Mouse (Mus musculus): ENCODE results near the gene Mtss1l.
A peak's percentile ranks its signal among the peaks of the same experiment; 100 is the strongest.

The Mtss1l gene

GRCm38 (mm10) chr8:110720685-110721598 is at the start of gene Mtss1l:
Mtss1l (plus strand) TSS chr8:110721476.
- DNase-seq (ENCODE audit: low spot score in 2 of 2): peak in 1 of 2 experiments; percentile 50

GRCm38 (mm10) chr8:110672133-110672532 is 49.1 kb upstream of the Mtss1l start:
- DNase-seq (ENCODE audit: low spot score in 2 of 2): no peak

GRCm38 (mm10) chr8:110673168-110673567 is 48.1 kb upstream of the Mtss1l start:
- no peak for DNase-seq (ENCODE audit: low spot score in 2 of 2)

GRCm38 (mm10) chr8:110674589-110674988 is 46.7 kb upstream of the Mtss1l start:
- no peak for DNase-seq (ENCODE audit: low spot score in 2 of 2)

GRCm38 (mm10) chr8:110676702-110677101 is 44.6 kb upstream of the Mtss1l start:
- DNase-seq (ENCODE audit: low spot score in 2 of 2): no peak

- no peak for DNase-seq (ENCODE audit: low spot score in 2 of 2)
Measured at GRCm38 (mm10) chr8:110677174-110677660, 44.1 kb upstream of the Mtss1l start.

- no peak for DNase-seq (ENCODE audit: low spot score in 2 of 2)
Measured at GRCm38 (mm10) chr8:110678989-110679388, 42.3 kb upstream of the Mtss1l start.

- no peak for DNase-seq (ENCODE audit: low spot score in 2 of 2)
Measured at GRCm38 (mm10) chr8:110687726-110688125, 33.5 kb upstream of the Mtss1l start.

GRCm38 (mm10) chr8:110689961-110690360 is 31.3 kb upstream of the Mtss1l start:
- DNase-seq (ENCODE audit: low spot score in 2 of 2): no peak

- no peak for DNase-seq (ENCODE audit: low spot score in 2 of 2)
Measured at GRCm38 (mm10) chr8:110694226-110694625, 27.1 kb upstream of the Mtss1l start.

GRCm38 (mm10) chr8:110694826-110695225 is 26.4 kb upstream of the Mtss1l start:
- no peak for DNase-seq (ENCODE audit: low spot score in 2 of 2)

- DNase-seq (ENCODE audit: low spot score in 2 of 2): no peak
Measured at GRCm38 (mm10) chr8:110695431-110695830, 25.8 kb upstream of the Mtss1l start.

- no peak for DNase-seq (ENCODE audit: low spot score in 2 of 2)
Measured at GRCm38 (mm10) chr8:110696051-110696450, 25.2 kb upstream of the Mtss1l start.

GRCm38 (mm10) chr8:110697571-110697970 is 23.7 kb upstream of the Mtss1l start:
- DNase-seq (ENCODE audit: low spot score in 2 of 2): no peak

- no peak for DNase-seq (ENCODE audit: low spot score in 2 of 2)
Measured at GRCm38 (mm10) chr8:110698098-110698497, 23.2 kb upstream of the Mtss1l start.

- no peak for DNase-seq (ENCODE audit: low spot score in 2 of 2)
Measured at GRCm38 (mm10) chr8:110699501-110699900, 21.8 kb upstream of the Mtss1l start.

- no peak for DNase-seq (ENCODE audit: low spot score in 2 of 2)
Measured at GRCm38 (mm10) chr8:110700561-110700960, 20.7 kb upstream of the Mtss1l start.

GRCm38 (mm10) chr8:110702636-110703459 is 18.4 kb upstream of the Mtss1l start:
- no peak for DNase-seq (ENCODE audit: low spot score in 2 of 2)

- no peak for DNase-seq (ENCODE audit: low spot score in 2 of 2)
Measured at GRCm38 (mm10) chr8:110703460-110704061, 17.7 kb upstream of the Mtss1l start.

- no peak for DNase-seq (ENCODE audit: low spot score in 2 of 2)
Measured at GRCm38 (mm10) chr8:110704103-110704502, 17.2 kb upstream of the Mtss1l start.

- no peak for DNase-seq (ENCODE audit: low spot score in 2 of 2)
Measured at GRCm38 (mm10) chr8:110705391-110706287, 15.6 kb upstream of the Mtss1l start.

Data from frontal cortex, postnatal 25 days (tissue).